In genomic region chr12:70354926-70355325, GRCm38 (mm10) we compare ENCODE assay signal across 19 mouse cellular contexts. TPM values are rescaled to one million over a fixed set of nuclear protein-coding genes. Genes with fewer than 3 reads are reported as not detected.
"Had no signal": no experiment of that assay in that cellular context is flagged by ENCODE, and none has a peak within 500 bp of the region (broad histone marks: within the 10 kb centered on the region; RNA-seq: fewer than 3 reads in every experiment).

No protein-coding gene starts in this region.

- H3K9me3 ChIP-seq: midbrain, embryonic 10.5 days; midbrain, embryonic 12.5 days; neural tube, embryonic 13.5 days; neural tube, embryonic 15.5 days had no signal

- H3K4me1 ChIP-seq: neural tube, embryonic 13.5 days had no signal

- ATAC-seq: midbrain, embryonic 16.5 days had no signal

- H3K27ac ChIP-seq: midbrain, embryonic 10.5 days; midbrain, embryonic 12.5 days; neural tube, embryonic 13.5 days; neural tube, embryonic 15.5 days had no signal

- H3K27me3 ChIP-seq: midbrain, embryonic 12.5 days; neural tube, embryonic 13.5 days; neural tube, embryonic 15.5 days had no signal

- H3K36me3 ChIP-seq: midbrain, embryonic 10.5 days; midbrain, embryonic 12.5 days; neural tube, embryonic 13.5 days; neural tube, embryonic 15.5 days had no signal

- DNase-seq: lung, adult 18-20 months; lung, embryonic 14.5 days; lung, postnatal 10 days; lung, postnatal 4 days; midbrain, embryonic 14.5 days; right cerebral cortex, adult 18-20 months; right cerebral cortex, postnatal 25 days; right cerebral cortex, postnatal 4 days; spleen, adult 18-20 months; thymus, adult 18-20 months; thymus, postnatal 25 days; thymus, postnatal 4 days had no signal

- H3K9ac ChIP-seq: lung, embryonic 14.5 days; midbrain, embryonic 12.5 days; neural tube, embryonic 13.5 days; neural tube, embryonic 15.5 days had no signal

- H3K4me3 ChIP-seq: midbrain, embryonic 10.5 days; midbrain, embryonic 12.5 days; myocyte; neural tube, embryonic 13.5 days; neural tube, embryonic 15.5 days had no signal

- H3K4me2 ChIP-seq: lung, embryonic 14.5 days; midbrain, embryonic 12.5 days; neural tube, embryonic 13.5 days; neural tube, embryonic 15.5 days had no signal

RNA-seq across cellular contexts. Expression of gene Trim9, which starts 7.5 kb away (rescaled TPM):
- total RNA-seq: megakaryocyte-erythroid progenitor cell, adult 5-6 weeks had no signal
- polyA plus RNA-seq: myocyte had no signal
